Mouse (Mus musculus): ENCODE data around the gene Npnt. TPM values are rescaled to one million over a fixed set of nuclear protein-coding genes. Genes with fewer than 3 reads are reported as not detected.

Gene Npnt
- polyA plus RNA-seq, 1 experiment, result 119 TPM

GRCm38 (mm10) chr3:132859573-132859972, 90.5 kb downstream of the Npnt start:
- DNase-seq, result no peak
- Histone ChIP-seq H3K27me3 (replicated peaks; ENCODE audit: control insufficient read depth, insufficient read depth, low read length) (no peaks in the 10 kb centered on the region), H3K27ac (ENCODE audit: insufficient read depth, low read depth, low read length) (no peak overlapping the region), H3K36me3 (ENCODE audit: control insufficient read depth, insufficient read depth, low read length) (no peaks in the 10 kb centered on the region), H3K4me1 (ENCODE audit: control insufficient read depth, insufficient read depth, low read length) (peaks cover 4% of the 10 kb centered on the region; the same call in 1 of the 2 replicates), H3K4me3 (ENCODE audit: insufficient read depth, low read depth, low read length) (no peak overlapping the region)
- WGBS, result 84% methylated on average over 7 of the region's 7 CpGs
- TF ChIP-seq POLR2A (IDR thresholded peaks at IDR 0.05; ENCODE audit: low read depth, low read length), result no peak
- no peak for TF ChIP-seq CTCF (conservative IDR thresholded peaks at IDR 0.05; ENCODE audit: insufficient read depth, insufficient read length, low read depth, low read length)

DNA sequence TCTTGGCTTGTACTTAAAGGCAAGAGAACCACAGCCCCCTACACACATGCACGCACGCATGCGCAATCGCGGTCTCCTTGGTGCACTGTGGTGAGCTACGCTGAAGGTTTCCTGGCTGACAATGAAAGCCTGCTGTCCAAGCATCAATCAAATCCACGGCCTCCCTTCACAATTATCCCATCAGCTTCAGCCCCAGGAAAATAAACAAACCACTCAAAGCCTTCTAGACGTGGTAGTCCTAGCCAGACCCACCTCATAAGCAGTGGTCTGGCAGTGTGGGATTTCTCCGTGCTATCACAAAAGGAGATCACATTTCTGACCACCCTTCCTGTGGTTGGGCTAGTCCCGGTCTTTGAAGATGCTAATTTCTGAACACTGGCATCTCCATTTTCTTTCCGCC, 91.2 kb downstream of the Npnt start:
- WGBS, result 82% methylated on average over 11 of the region's 11 CpGs
- H3K27me3 ChIP-seq (replicated peaks; ENCODE audit: control insufficient read depth, insufficient read depth, low read length), result no peaks in the 10 kb centered on the region
- H3K4me3 ChIP-seq (ENCODE audit: insufficient read depth, low read depth, low read length), result no peak overlapping the region
- no peak for DNase-seq
- peaks cover 3% of the 10 kb centered on the region; the same call in 1 of the 2 replicates for H3K4me1 ChIP-seq (ENCODE audit: control insufficient read depth, insufficient read depth, low read length)
- TF ChIP-seq CTCF (conservative IDR thresholded peaks at IDR 0.05; ENCODE audit: insufficient read depth, insufficient read length, low read depth, low read length) (no peak), POLR2A (IDR thresholded peaks at IDR 0.05; ENCODE audit: low read depth, low read length) (no peak)
- no peak overlapping the region for H3K27ac ChIP-seq (ENCODE audit: insufficient read depth, low read depth, low read length)
- H3K36me3 ChIP-seq (ENCODE audit: control insufficient read depth, insufficient read depth, low read length), result no peaks in the 10 kb centered on the region

DNA sequence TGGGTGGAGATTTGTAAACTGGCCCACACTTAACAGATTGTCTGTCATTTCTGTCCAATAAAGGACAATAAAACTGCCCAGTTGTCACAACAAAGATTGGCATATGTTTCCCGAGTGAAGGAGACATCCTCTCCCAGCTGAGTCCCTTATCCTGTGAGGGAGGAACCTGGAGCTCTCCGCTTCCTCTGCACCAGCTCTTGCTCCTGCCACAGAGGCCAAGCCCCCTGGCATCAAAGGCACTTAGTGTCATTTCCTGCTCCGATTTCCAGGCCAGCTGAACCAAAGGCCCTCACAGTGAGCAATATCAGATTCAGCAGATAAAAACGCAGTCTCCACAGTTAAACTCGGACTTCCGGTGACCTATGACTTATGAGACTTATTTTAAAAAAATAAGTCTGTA, 93.4 kb downstream of the Npnt start:
- DNase-seq, result peak; percentile 46
- no peaks in the 10 kb centered on the region for H3K27me3 ChIP-seq (replicated peaks; ENCODE audit: control insufficient read depth, insufficient read depth, low read length)

DNA sequence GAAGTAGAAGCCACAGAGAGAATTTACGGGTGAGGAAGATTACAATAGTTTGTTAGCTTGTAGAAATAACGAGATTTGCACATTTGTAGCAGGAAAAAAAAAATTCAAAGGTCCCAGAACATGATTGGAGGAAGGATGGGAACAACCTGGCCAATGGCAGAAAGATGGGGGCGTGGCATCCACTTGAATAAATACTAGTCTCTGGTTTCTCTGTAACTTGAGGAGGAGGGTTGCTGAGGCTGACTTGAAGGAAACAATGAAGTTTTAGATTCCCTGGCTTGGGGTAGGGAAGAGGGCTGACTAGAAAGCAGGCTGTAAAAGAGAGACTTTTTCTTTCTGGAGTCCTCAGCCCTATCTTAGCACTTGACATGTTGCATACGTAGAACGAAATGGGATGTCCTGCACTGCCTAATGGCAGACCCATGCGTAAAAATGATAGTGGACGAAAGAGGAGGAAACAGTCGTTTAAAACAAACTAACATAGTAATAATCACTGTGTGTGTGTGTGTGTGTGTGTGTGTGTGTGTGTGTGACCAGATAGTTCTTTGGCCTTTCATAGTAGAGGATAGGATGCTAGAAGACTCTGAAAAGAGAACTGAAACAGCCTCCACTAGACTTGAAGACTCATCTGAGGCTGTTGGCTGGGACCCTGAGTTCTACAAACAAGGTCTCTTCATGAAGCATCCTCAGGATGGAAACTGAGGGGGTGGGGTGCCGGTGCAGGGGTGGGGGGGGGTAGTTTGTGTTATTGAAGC, 94.5 kb downstream of the Npnt start:
- H3K36me3 ChIP-seq (ENCODE audit: control insufficient read depth, insufficient read depth, low read length), result no peaks in the 10 kb centered on the region
- peaks cover 2% of the 10 kb centered on the region; the same call in 1 of the 2 replicates for H3K4me1 ChIP-seq (ENCODE audit: control insufficient read depth, insufficient read depth, low read length)
- TF ChIP-seq POLR2A (IDR thresholded peaks at IDR 0.05; ENCODE audit: low read depth, low read length), result no peak
- no peak for TF ChIP-seq CTCF (conservative IDR thresholded peaks at IDR 0.05; ENCODE audit: insufficient read depth, insufficient read length, low read depth, low read length)
- 67% methylated on average over 9 of the region's 9 CpGs for WGBS
- H3K27ac ChIP-seq (ENCODE audit: insufficient read depth, low read depth, low read length), result no peak overlapping the region
- no peaks in the 10 kb centered on the region for H3K27me3 ChIP-seq (replicated peaks; ENCODE audit: control insufficient read depth, insufficient read depth, low read length)
- no peak overlapping the region for H3K4me3 ChIP-seq (ENCODE audit: insufficient read depth, low read depth, low read length)
- no peak for DNase-seq

More for the DNA sequence above, 93.4 kb downstream of the Npnt start:
- no peak overlapping the region for H3K27ac ChIP-seq (ENCODE audit: insufficient read depth, low read depth, low read length)
- no peak overlapping the region for H3K4me3 ChIP-seq (ENCODE audit: insufficient read depth, low read depth, low read length)
- no peaks in the 10 kb centered on the region for H3K36me3 ChIP-seq (ENCODE audit: control insufficient read depth, insufficient read depth, low read length)
- peaks cover 3% of the 10 kb centered on the region; the same call in 1 of the 2 replicates for H3K4me1 ChIP-seq (ENCODE audit: control insufficient read depth, insufficient read depth, low read length)
- 38% methylated on average over 6 of the region's 6 CpGs for WGBS
- TF ChIP-seq POLR2A (IDR thresholded peaks at IDR 0.05; ENCODE audit: low read depth, low read length), result no peak
- TF ChIP-seq CTCF (conservative IDR thresholded peaks at IDR 0.05; ENCODE audit: insufficient read depth, insufficient read length, low read depth, low read length), result no peak

DNA sequence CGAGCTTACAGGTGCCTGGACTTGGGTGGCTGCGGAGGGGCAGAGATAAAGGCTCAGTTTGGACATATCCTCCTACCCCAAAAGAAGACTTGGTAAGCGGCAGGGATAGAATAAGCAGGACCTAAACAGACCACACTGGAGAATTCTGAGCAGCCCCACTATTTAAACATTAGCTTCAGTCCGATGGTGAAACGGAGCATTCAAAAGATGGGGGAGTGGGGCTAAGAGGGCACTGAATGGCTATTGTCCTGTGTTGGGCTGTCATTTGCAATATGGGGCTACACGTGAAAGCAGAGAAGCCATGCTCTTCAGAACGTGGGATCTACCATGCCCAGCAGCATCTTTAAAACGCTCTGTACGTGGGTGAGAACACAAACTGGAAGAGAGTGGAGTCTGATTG, 95.8 kb downstream of the Npnt start:
- Histone ChIP-seq H3K27me3 (replicated peaks; ENCODE audit: control insufficient read depth, insufficient read depth, low read length) (no peaks in the 10 kb centered on the region), H3K4me3 (ENCODE audit: insufficient read depth, low read depth, low read length) (no peak overlapping the region), H3K4me1 (ENCODE audit: control insufficient read depth, insufficient read depth, low read length) (no peaks in the 10 kb centered on the region), H3K27ac (ENCODE audit: insufficient read depth, low read depth, low read length) (no peak overlapping the region), H3K36me3 (ENCODE audit: control insufficient read depth, insufficient read depth, low read length) (no peaks in the 10 kb centered on the region)
- DNase-seq, result no peak
- WGBS, result 90% methylated on average over 9 of the region's 9 CpGs
- no peak for TF ChIP-seq CTCF (conservative IDR thresholded peaks at IDR 0.05; ENCODE audit: insufficient read depth, insufficient read length, low read depth, low read length)
- TF ChIP-seq POLR2A (IDR thresholded peaks at IDR 0.05; ENCODE audit: low read depth, low read length), result no peak

GRCm38 (mm10) chr3:132851841-132852728, 98.0 kb downstream of the Npnt start:
- Histone ChIP-seq H3K27ac (ENCODE audit: insufficient read depth, low read depth, low read length) (no peak overlapping the region), H3K4me3 (ENCODE audit: insufficient read depth, low read depth, low read length) (no peak overlapping the region), H3K4me1 (ENCODE audit: control insufficient read depth, insufficient read depth, low read length) (no peaks in the 10 kb centered on the region), H3K36me3 (ENCODE audit: control insufficient read depth, insufficient read depth, low read length) (no peaks in the 10 kb centered on the region), H3K27me3 (replicated peaks; ENCODE audit: control insufficient read depth, insufficient read depth, low read length) (no peaks in the 10 kb centered on the region)
- peak; percentile 20 for DNase-seq
- no peak for TF ChIP-seq POLR2A (IDR thresholded peaks at IDR 0.05; ENCODE audit: low read depth, low read length)
- no peak for TF ChIP-seq CTCF (conservative IDR thresholded peaks at IDR 0.05; ENCODE audit: insufficient read depth, insufficient read length, low read depth, low read length)
- 77% methylated on average over 28 of the region's 28 CpGs for WGBS

DNA sequence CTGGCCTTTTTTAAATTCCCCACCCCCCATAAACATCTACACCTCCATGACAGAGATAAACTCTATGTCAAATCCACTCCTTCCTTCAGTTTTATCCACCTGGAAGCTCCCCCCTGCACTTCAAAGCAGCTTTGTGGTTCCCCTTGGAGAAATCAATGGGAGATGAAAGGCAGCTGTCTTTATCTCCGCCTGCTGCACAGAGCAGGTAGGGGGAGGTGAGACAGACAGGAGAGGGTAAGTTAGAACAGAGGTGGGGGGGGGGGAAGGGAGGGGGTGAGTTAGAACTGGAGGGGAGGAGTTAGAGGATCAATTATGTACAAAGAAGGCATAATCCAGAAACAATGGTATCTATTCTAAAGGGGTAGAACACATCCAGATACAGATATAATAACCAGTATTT, 98.7 kb downstream of the Npnt start:
- no peak for DNase-seq
- TF ChIP-seq POLR2A (IDR thresholded peaks at IDR 0.05; ENCODE audit: low read depth, low read length) (no peak), CTCF (conservative IDR thresholded peaks at IDR 0.05; ENCODE audit: insufficient read depth, insufficient read length, low read depth, low read length) (no peak)
- WGBS, result 91% methylated on average over 1 of the region's 1 CpGs

More for the DNA sequence above, 98.7 kb downstream of the Npnt start:
- Histone ChIP-seq H3K27ac (ENCODE audit: insufficient read depth, low read depth, low read length) (no peak overlapping the region), H3K4me1 (ENCODE audit: control insufficient read depth, insufficient read depth, low read length) (no peaks in the 10 kb centered on the region), H3K36me3 (ENCODE audit: control insufficient read depth, insufficient read depth, low read length) (no peaks in the 10 kb centered on the region), H3K4me3 (ENCODE audit: insufficient read depth, low read depth, low read length) (no peak overlapping the region), H3K27me3 (replicated peaks; ENCODE audit: control insufficient read depth, insufficient read depth, low read length) (no peaks in the 10 kb centered on the region)
